Mouse (Mus musculus) T-cell, adult 2 months (primary cell): Measurements from ENCODE around the gene Aldh3b2.

Experiments used
- DNase-seq: peaks from one replicate; pipeline ENCODE4 v3.0.0; 2022; ENCODE audit warnings: low spot score

Aldh3b2 gene

DNA sequence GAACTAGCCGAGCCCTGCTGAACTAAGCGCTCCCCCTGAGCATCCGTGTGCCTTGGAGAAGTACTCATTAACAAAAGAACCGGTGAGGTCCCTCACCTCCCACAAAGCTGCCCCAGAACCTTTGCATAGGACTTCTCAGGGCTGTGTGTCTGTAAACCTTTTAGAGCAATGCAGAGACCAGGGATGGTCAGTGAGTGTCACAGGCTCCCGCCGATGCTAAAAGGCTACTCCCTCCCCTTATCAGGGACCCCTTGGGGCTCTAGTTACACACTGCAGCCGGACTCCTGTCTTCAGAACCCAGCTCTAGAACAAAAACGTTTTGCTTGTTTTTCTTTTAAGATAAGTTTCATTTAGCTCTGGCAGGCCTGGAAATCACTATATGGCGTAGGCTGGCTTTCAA is 40.9 kb downstream of the Aldh3b2 start:
- DNase-seq, result no peak

DNA sequence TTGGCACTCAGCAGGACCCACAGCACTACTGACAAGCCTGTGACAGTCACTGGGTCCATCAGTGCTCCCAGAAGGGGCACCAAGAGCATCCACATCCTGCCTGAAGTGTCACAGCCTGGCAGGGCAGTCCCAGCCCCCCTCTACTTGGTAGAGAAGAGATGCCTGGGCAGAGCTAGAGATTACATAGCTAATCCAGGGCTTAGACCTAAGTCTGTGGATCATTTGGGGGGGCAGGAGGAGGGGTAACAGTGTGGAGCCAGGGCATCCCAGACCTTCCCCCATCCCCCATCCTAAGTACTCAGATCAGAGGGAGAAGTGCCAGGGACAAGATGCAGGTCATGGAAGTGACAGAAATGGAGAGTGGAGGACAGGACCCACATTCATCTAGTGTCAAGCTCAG is 42.7 kb downstream of the Aldh3b2 start:
- no peak for DNase-seq

- DNase-seq, result no peak
Observed at GRCm38 (mm10) chr19:4015635-4016034, 43.5 kb downstream of the Aldh3b2 start.

GRCm38 (mm10) chr19:4017921-4018587 is 45.9 kb downstream of the Aldh3b2 start:
- DNase-seq, result no peak

DNA sequence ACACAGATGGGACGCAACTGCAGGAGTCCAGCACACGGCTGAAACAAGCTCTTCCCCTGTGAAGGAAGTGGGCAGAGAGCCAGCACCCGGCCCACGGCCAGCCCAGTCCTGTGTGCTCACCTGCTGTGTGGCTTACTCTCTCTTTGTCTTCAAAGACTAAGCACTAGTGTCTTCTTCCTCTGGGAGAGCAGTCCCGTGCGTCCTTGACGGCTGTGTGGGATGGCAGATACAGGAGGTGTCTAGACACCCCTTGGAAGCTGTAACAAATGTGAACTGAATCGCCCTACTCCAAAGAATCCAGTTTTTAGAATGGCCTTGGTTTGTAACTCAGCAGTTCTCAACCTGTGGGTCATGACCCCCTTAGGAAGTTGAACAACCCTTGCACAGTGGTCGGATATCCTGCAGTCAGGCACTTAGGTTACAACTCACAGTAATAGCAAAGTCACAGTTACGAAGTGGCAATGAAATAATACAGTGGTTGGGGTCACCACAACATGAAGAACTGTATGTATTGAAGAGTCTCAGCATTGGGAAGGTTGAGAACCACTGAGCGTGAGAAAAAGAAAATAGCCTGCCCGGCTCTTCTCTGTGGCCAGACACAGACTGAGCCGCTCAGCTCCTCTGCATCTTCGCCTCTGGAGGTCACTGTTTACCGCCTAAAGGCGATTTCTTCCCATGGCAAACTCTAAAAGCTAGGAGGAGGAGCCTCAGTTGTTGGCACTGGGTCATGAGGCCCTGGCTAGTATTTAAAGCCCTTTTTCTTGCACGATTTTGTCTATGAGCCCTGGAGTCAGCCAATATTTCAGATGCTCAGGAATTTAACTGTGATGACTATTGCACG is 46.8 kb downstream of the Aldh3b2 start:
- peak; percentile 69 for DNase-seq

DNA sequence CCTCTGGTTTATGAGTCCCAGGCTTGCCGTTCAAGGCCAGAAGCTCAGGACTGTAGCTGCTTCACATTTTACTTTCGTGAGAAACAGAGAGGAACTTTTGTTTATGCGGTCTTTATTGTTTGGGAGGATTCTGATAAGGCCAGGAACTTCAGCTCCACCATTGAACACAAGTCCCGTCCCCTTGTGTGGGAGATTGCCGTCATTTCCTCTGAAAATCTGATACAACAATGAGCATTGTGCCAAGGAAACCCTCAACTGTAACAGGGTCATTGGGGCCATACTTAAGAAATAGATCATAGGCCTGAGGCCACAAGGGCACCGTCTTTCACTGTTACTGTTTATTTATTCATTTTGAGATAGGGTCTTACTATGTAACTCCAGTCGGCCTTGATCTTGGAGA is 51.1 kb downstream of the Aldh3b2 start:
- no peak for DNase-seq

GRCm38 (mm10) chr19:4027576-4027975 is 55.4 kb downstream of the Aldh3b2 start:
- no peak for DNase-seq
